Mouse (Mus musculus) heart, adult 2 months (tissue): ENCODE results near the gene Cntnap3.

ENCODE experiments used
- CTCF ChIP-seq: fragments of 200-600 bp; IDR thresholded peaks from 2 replicates; pipeline ENCODE4 v1.8.1; 2022; ENCODE audit warnings: antibody characterized with exemption, mild to moderate bottlenecking, moderate library complexity
- POLR2A ChIP-seq: fragments of 200-500 bp; IDR thresholded peaks from 2 replicates; pipeline ENCODE4 v1.6.1; 2011; ENCODE audit warnings: mild to moderate bottlenecking, low read depth, low read length, control low read depth; ENCODE audit not compliant: insufficient read depth

GRCm38 (mm10) chr13:64903132-64903531 lies 623 bp downstream of the Cntnap3 start:
- no peak for TF ChIP-seq CTCF
- no peak for TF ChIP-seq POLR2A
